Mouse (Mus musculus) bone marrow, adult 2 months (tissue): ENCODE data around the gene Smim8.

ENCODE experiments used
- CTCF ChIP-seq: fragments of 200-500 bp; IDR thresholded peaks from 2 replicates; pipeline ENCODE4 v1.5.1; 2011; ENCODE audit warnings: low read length, control low read depth; ENCODE audit not compliant: control insufficient read depth, insufficient read depth
- POLR2A ChIP-seq: fragments of 200-500 bp; IDR thresholded peaks from 2 replicates; pipeline ENCODE4 v1.6.1; 2011; ENCODE audit warnings: low read depth, mild to moderate bottlenecking, control low read depth, low read length, borderline replicate concordance; ENCODE audit not compliant: control insufficient read depth

- TF ChIP-seq CTCF: no peak
- TF ChIP-seq POLR2A: no peak
These were observed 19.8 kb upstream of the Smim8 start for GRCm38 (mm10) chr4:34798005-34798404.
